Mouse (Mus musculus) CH12.LX (cell line): ENCODE results near the gene Slc15a5. TPM values are rescaled to one million over a fixed set of nuclear protein-coding genes. Genes with fewer than 3 reads are reported as not detected.

ENCODE experiments used
- DNase-seq: peaks from one replicate; pipeline ENCODE4 v3.0.0-alpha.2; 2013; ENCODE audit errors: extremely low read depth
- H3K27ac ChIP-seq: 2 replicates; pipeline ENCODE4 v1.5.1; 2012; ENCODE audit warnings: low read depth, mild to moderate bottlenecking, control low read depth, moderate library complexity; ENCODE audit not compliant: insufficient read depth
- H3K27me3 ChIP-seq: replicated peaks from 2 replicates; pipeline ENCODE3; 2012; ENCODE audit warnings: inconsistent platforms
- H3K36me3 ChIP-seq, 2 experiments: replicated peaks in 1 of 2; 2 replicates each; pipeline versions ENCODE3 to v1.6.1; 2012; ENCODE audit warnings: inconsistent platforms in 1 of 2, low read length in 1 of 2, mild to moderate bottlenecking in 1 of 2, mixed read lengths in 1 of 2, moderate library complexity in 1 of 2; ENCODE audit not compliant: control insufficient read depth in 1 of 2, insufficient read depth in 1 of 2
- H3K4me1 ChIP-seq, 2 experiments: 2 replicates each; pipeline ENCODE4 v1.6.1; 2012; ENCODE audit warnings: inconsistent platforms in 1 of 2, moderate library complexity in 1 of 2; ENCODE audit not compliant: insufficient read depth in 2 of 2, control insufficient read depth in 1 of 2
- H3K4me2 ChIP-seq: 2 replicates; pipeline ENCODE4 v1.6.1; 2012; ENCODE audit warnings: low read depth, mild to moderate bottlenecking, control low read depth; ENCODE audit not compliant: poor library complexity, insufficient read depth, severe bottlenecking
- H3K4me3 ChIP-seq, 3 experiments: fragments of 150-350 bp in 1 of 3; sonication (generic) in 1 of 3; replicated peaks in 1 of 3; 2 replicates each; pipeline versions ENCODE3 to v1.5.1; 2011 to 2012; ENCODE audit warnings: low read depth in 2 of 3, low read length in 2 of 3, mild to moderate bottlenecking in 2 of 3, moderate library complexity in 2 of 3, control low read depth in 1 of 3, improper control_type of control experiment in 1 of 3, inconsistent platforms in 1 of 3, mixed read lengths in 1 of 3; ENCODE audit not compliant: poor library complexity in 1 of 3
- H3K79me2 ChIP-seq: replicated peaks from 2 replicates; pipeline ENCODE4 v1.6.1; 2012; ENCODE audit warnings: mild to moderate bottlenecking, moderate library complexity; ENCODE audit not compliant: control insufficient read depth, poor library complexity, insufficient read depth, severe bottlenecking; ENCODE audit errors: extremely low read depth
- H3K9ac ChIP-seq: 2 replicates; pipeline ENCODE4 v1.6.1; 2012; ENCODE audit warnings: low read depth, mild to moderate bottlenecking, control low read depth, moderate library complexity; ENCODE audit not compliant: insufficient read depth
- H3K9me3 ChIP-seq: replicated peaks from 2 replicates; pipeline ENCODE3; 2012; ENCODE audit warnings: low read length, inconsistent platforms, mixed read lengths
- CHD2 ChIP-seq: IDR thresholded peaks from 2 replicates; pipeline ENCODE4 v1.6.1; 2011; ENCODE audit warnings: low read length, improper control_type of control experiment
- E2F4 ChIP-seq: IDR thresholded peaks from 2 replicates; pipeline ENCODE4 v1.6.1; 2011; ENCODE audit warnings: low read depth, low read length, improper control_type of control experiment; ENCODE audit not compliant: insufficient replicate concordance
- ELF1 ChIP-seq: IDR thresholded peaks from 2 replicates; pipeline ENCODE4 v1.6.1; 2014; ENCODE audit warnings: low read depth, mild to moderate bottlenecking, inconsistent platforms, low read length, improper control_type of control experiment
- EP300 ChIP-seq: IDR thresholded peaks from 2 replicates; pipeline ENCODE4 v1.6.1; 2011; ENCODE audit warnings: low read length, improper control_type of control experiment
- ETS1 ChIP-seq: conservative IDR thresholded peaks from 2 replicates; pipeline ENCODE4 v1.6.1; 2012; ENCODE audit warnings: low read depth, mild to moderate bottlenecking, inconsistent platforms, low read length, improper control_type of control experiment, moderate library complexity
- HCFC1 ChIP-seq: IDR thresholded peaks from 2 replicates; pipeline ENCODE4 v1.6.1; 2012; ENCODE audit warnings: low read depth, mild to moderate bottlenecking, inconsistent platforms, low read length, improper control_type of control experiment
- KAT2A ChIP-seq: IDR thresholded peaks from 2 replicates; pipeline ENCODE4 v1.6.1; 2012; ENCODE audit warnings: low read length, improper control_type of control experiment, inconsistent platforms; ENCODE audit not compliant: insufficient replicate concordance
- MAFK ChIP-seq: IDR thresholded peaks from 2 replicates; pipeline ENCODE4 v1.6.1; 2011; ENCODE audit warnings: low read length, improper control_type of control experiment; ENCODE audit not compliant: insufficient replicate concordance
- MAX ChIP-seq: IDR thresholded peaks from 2 replicates; pipeline ENCODE4 v1.6.1; 2011; ENCODE audit warnings: low read length, improper control_type of control experiment
- MYC ChIP-seq: IDR thresholded peaks from 2 replicates; pipeline ENCODE4 v1.6.1; 2011; ENCODE audit warnings: low read depth, mild to moderate bottlenecking, improper control_type of control experiment, low read length
- NRF1 ChIP-seq: IDR thresholded peaks from 2 replicates; pipeline ENCODE4 v1.6.1; 2014; ENCODE audit warnings: low read depth, mild to moderate bottlenecking, inconsistent platforms, low read length, improper control_type of control experiment, moderate library complexity
- PAX5 ChIP-seq: IDR thresholded peaks from 2 replicates; pipeline ENCODE4 v1.6.1; 2012; ENCODE audit warnings: low read length, inconsistent platforms, mixed read lengths
- POLR2AphosphoS2 ChIP-seq: IDR thresholded peaks from 2 replicates; pipeline ENCODE4 v1.6.1; 2011; ENCODE audit warnings: low read depth, low read length, improper control_type of control experiment
- RAD21 ChIP-seq: IDR thresholded peaks from 2 replicates; pipeline ENCODE4 v1.6.1; 2011; ENCODE audit warnings: low read depth, mild to moderate bottlenecking, low read length, improper control_type of control experiment, moderate library complexity
- TBP ChIP-seq: conservative IDR thresholded peaks from 2 replicates; pipeline ENCODE4 v1.6.1; 2011; ENCODE audit warnings: low read depth, low read length, improper control_type of control experiment
- TCF12 ChIP-seq: IDR thresholded peaks from 2 replicates; pipeline ENCODE4 v1.6.1; 2014; ENCODE audit warnings: low read depth, mild to moderate bottlenecking, inconsistent platforms, low read length, improper control_type of control experiment
- USF1 ChIP-seq: IDR thresholded peaks from 2 replicates; pipeline ENCODE4 v1.6.1; 2014; ENCODE audit warnings: low read depth, mild to moderate bottlenecking, inconsistent platforms, low read length, improper control_type of control experiment
- USF2 ChIP-seq: conservative IDR thresholded peaks from 2 replicates; pipeline ENCODE4 v1.6.1; 2011; ENCODE audit warnings: low read depth, low read length, improper control_type of control experiment
- ZC3H11A ChIP-seq: IDR thresholded peaks from 2 replicates; pipeline ENCODE4 v1.6.1; 2012; ENCODE audit warnings: low read depth, mild to moderate bottlenecking, inconsistent platforms, low read length, improper control_type of control experiment
- ZKSCAN1 ChIP-seq: IDR thresholded peaks from 2 replicates; pipeline ENCODE4 v1.6.1; 2012; ENCODE audit warnings: low read depth, inconsistent platforms, low read length, improper control_type of control experiment, borderline replicate concordance
- ZMIZ1 ChIP-seq: IDR thresholded peaks from 2 replicates; pipeline ENCODE4 v1.6.1; 2012; ENCODE audit warnings: low read depth, mild to moderate bottlenecking, inconsistent platforms, low read length, improper control_type of control experiment
- dilution Hi-C: fragments of 300-500 bp; cut with MboI; formaldehyde crosslinking; loops from 2 replicates; pipeline ENCODE4 v1.14.3; 2020; ENCODE audit warnings: low sequenced_read_pairs; ENCODE audit not compliant: extremely low pct_unique_long_range_greater_than_20kb, extremely low pct_ligation_motif_present
- in situ Hi-C: fragments of 300-500 bp; cut with MboI; formaldehyde crosslinking; loops from 3 replicates; pipeline ENCODE4 v1.14.3; 2019; ENCODE audit warnings: low sequenced_read_pairs, low pct_ligation_motif_present, low pct_unique_long_range_greater_than_20kb, mixed read lengths
- polyA plus RNA-seq: library from polyadenylated mRNA; unstranded; fragments of >175 nt; gene quantifications from 2 replicates; pipeline ENCODE4 v1.2.1, GENCODE M21; 2012; ENCODE audit warnings: low read depth; ENCODE audit not compliant: insufficient read length
- total RNA-seq, 2 experiments: library from RNA; depleted of rRNA; stranded (reverse); fragments of 300-350 nt in 1 of 2; fragments of >200 nt in 1 of 2; gene quantifications; 2 replicates each; pipeline ENCODE4 v1.2.3; 2012 to 2014

Gene Slc15a5
- total and polyA plus RNA-seq, 3 experiments, result not detected

- H3K79me2 ChIP-seq, result no peaks in the 10 kb centered on the region
- no peak overlapping the region for H3K27ac ChIP-seq
- no peaks in the 10 kb centered on the region for H3K27me3 ChIP-seq
- no peak overlapping the region for H3K9ac ChIP-seq
- no peak for TF ChIP-seq E2F4
- no peak for TF ChIP-seq KAT2A
- TF ChIP-seq USF1, result no peak
- no peak for TF ChIP-seq USF2
- no peak for TF ChIP-seq ETS1
- no peak for TF ChIP-seq NRF1
- no peak for TF ChIP-seq MAX
- TF ChIP-seq TCF12, result no peak
- TF ChIP-seq ELF1, result no peak
- H3K4me3 ChIP-seq, result no peak overlapping the region
- peaks cover 56% of the 10 kb centered on the region for H3K9me3 ChIP-seq
- H3K4me2 ChIP-seq, result no peak overlapping the region
- in situ Hi-C loops (no loop called here), dilution Hi-C loops (no loop called here)
- DNase-seq, result no peak
- no peaks in the 10 kb centered on the region for H3K36me3 ChIP-seq
- no peaks in the 10 kb centered on the region for H3K4me1 ChIP-seq
Observed at GRCm38 (mm10) chr6:138102940-138103339, 23.2 kb upstream of the Slc15a5 start.

GRCm38 (mm10) chr6:138101843-138102242, 22.1 kb upstream of the Slc15a5 start:
- Histone ChIP-seq H3K4me3 (no peak overlapping the region), H3K27me3 (no peaks in the 10 kb centered on the region), H3K4me1 (no peaks in the 10 kb centered on the region), H3K9ac (no peak overlapping the region), H3K36me3 (no peaks in the 10 kb centered on the region), H3K4me2 (no peak overlapping the region), H3K9me3 (peaks cover 54% of the 10 kb centered on the region), H3K79me2 (no peaks in the 10 kb centered on the region), H3K27ac (no peak overlapping the region)
- dilution Hi-C loops, result no loop called here
- in situ Hi-C loops, result no loop called here
- TF ChIP-seq USF1 (no peak), ELF1 (no peak), RAD21 (no peak), MAFK (no peak), CHD2 (no peak), KAT2A (no peak)
- DNase-seq, result no peak

DNA sequence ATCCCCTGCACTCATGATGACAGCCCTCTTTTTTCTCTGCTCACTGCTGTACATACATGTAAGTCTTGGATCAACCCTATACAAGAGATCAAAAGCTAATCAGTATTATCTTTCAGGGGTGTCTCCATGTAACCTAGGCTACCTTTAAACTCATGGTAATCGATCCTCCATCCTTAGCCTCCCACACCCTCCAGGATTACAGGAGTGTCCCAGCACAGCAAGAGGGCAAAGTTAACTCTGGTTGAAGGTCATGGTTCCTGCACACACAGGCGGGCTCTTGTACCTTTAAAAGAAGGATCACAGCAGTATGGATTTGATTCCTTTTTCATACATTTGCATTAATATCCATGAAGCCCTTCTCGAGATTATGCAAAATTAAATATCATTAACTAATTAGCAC, 19.9 kb upstream of the Slc15a5 start:
- no peak for TF ChIP-seq ZMIZ1
- no peak for TF ChIP-seq EP300
- TF ChIP-seq ZC3H11A, result no peak
- TF ChIP-seq ZKSCAN1, result no peak
- no peak for TF ChIP-seq HCFC1
- no peak for TF ChIP-seq USF2
- no peak for TF ChIP-seq POLR2AphosphoS2
- no peak for TF ChIP-seq PAX5
- TF ChIP-seq KAT2A, result no peak
- TF ChIP-seq MYC, result no peak
- no peak for TF ChIP-seq ETS1
- no peak for TF ChIP-seq MAFK
- no peak for TF ChIP-seq USF1
- TF ChIP-seq TBP, result no peak
- no peak for TF ChIP-seq RAD21

More for the DNA sequence above, 19.9 kb upstream of the Slc15a5 start:
- H3K4me2 ChIP-seq, result no peak overlapping the region
- no peak overlapping the region for H3K27ac ChIP-seq
- no peak for DNase-seq
- H3K4me3 ChIP-seq, result no peak overlapping the region
- H3K9me3 ChIP-seq, result peaks cover 61% of the 10 kb centered on the region
- no peak overlapping the region for H3K9ac ChIP-seq
- H3K27me3 ChIP-seq, result no peaks in the 10 kb centered on the region
- H3K79me2 ChIP-seq, result no peaks in the 10 kb centered on the region
- dilution Hi-C loops (no loop called here), in situ Hi-C loops (no loop called here)
- H3K4me1 ChIP-seq, result no peaks in the 10 kb centered on the region
- H3K36me3 ChIP-seq, result no peaks in the 10 kb centered on the region
